Mouse (Mus musculus): ENCODE data around the gene Acot6. TPM values are rescaled to one million over a fixed set of nuclear protein-coding genes. Genes with fewer than 3 reads are reported as not detected.

Acot6 gene
- polyA plus RNA-seq, 1 experiment from 2014 or later, result 1.2 TPM

DNA sequence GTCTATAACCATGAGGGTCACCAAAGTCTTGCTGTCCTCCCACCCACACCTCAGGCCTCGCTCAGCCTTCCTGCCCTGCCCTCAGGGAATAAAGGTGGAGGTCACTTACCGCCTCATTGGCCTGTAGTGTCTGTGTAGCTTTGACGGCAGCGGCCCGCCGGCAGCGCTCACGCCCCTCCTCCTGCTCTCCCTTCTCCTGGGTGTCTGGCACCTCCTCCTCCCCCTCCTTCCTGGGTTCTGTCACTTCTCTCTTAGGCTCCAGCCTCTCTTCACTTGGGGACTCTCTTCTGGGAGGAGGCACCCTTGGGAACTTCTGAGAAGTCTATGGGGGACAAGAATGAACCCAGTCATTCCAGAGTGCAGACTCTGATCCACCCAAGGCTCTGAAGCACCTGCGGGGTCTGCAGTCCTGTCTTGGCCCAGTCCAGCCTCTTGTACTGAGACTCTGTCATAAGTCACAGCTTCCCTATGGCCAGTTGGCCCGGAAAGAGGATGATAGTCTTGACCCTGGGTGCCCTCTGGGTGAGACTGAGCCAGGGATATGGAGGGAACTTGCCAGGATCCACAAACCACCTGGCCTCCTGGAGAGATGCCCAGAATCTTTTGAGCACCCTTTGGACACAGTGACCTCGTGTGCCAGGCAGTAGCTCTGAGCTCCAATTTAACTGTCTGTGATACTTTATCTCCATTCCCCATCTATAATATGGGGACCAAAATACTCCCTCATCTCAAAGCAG is 54.5 kb downstream of the Acot6 start:
- ATAC-seq (ENCODE audit: insufficient number of reproducible peaks, insufficient read depth, low FRiP score, low TSS enrichment), result no peak
- Histone ChIP-seq H3K36me3 (peaks cover 78% of the 10 kb centered on the region), H3K9ac (no peak overlapping the region), H3K4me3 (no peak overlapping the region), H3K4me1 (no peaks in the 10 kb centered on the region), H3K4me2 (replicated peaks) (no peak overlapping the region), H3K27ac (no peak overlapping the region), H3K9me3 (no peaks in the 10 kb centered on the region), H3K27me3 (no peaks in the 10 kb centered on the region)
- 86% methylated on average over 11 of the region's 11 CpGs for WGBS

DNA sequence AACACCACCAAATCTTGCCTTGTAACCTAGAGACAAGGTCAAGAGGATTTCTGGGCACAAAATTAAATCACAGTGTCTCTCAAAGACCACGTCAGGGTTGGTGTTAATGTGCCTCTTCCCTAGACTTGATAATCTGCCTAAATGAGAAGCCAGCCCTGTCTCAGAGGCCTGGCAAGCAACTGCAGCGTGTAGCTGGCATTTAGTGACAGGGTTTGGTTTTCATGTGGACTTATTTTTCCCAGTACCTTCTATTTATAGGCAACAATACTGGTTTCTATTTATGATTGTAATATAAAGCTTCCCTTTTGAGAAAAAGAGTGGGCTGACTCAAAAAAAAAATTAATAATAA is 55.0 kb downstream of the Acot6 start:
- Histone ChIP-seq H3K27ac (no peak overlapping the region), H3K9me3 (no peaks in the 10 kb centered on the region), H3K27me3 (no peaks in the 10 kb centered on the region), H3K4me1 (no peaks in the 10 kb centered on the region), H3K4me3 (no peak overlapping the region), H3K4me2 (replicated peaks) (no peak overlapping the region), H3K36me3 (peaks cover 83% of the 10 kb centered on the region), H3K9ac (no peak overlapping the region)
- no peak for ATAC-seq (ENCODE audit: insufficient number of reproducible peaks, insufficient read depth, low FRiP score, low TSS enrichment)
- 82% methylated on average over 2 of the region's 2 CpGs for WGBS

DNA sequence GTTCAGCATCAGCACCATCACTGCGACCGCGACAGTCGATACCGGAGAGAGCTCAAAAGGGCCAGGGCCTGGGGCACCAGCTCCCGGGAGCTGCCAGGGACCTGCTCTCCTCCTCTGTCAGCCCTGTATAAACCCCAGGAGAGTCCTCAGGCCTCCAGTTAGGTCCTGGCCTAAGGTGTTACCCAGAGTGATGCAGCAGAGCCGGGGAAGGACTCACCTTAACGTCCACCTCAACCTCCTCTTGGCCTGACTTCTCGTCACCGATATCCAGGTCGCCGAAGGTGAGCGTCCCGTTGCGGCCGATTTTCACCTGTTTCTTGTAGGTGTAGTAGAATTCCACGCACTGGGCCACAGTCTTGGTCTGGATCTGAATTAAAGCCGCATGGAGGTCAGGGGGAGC is 55.8 kb downstream of the Acot6 start:
- Histone ChIP-seq H3K9me3 (no peaks in the 10 kb centered on the region), H3K27me3 (no peaks in the 10 kb centered on the region), H3K4me1 (no peaks in the 10 kb centered on the region), H3K4me3 (no peak overlapping the region), H3K9ac (no peak overlapping the region), H3K27ac (no peak overlapping the region), H3K36me3 (peaks cover 84% of the 10 kb centered on the region), H3K4me2 (replicated peaks) (no peak overlapping the region)
- WGBS, result 91% methylated on average over 18 of the region's 18 CpGs
- no peak for ATAC-seq (ENCODE audit: insufficient number of reproducible peaks, insufficient read depth, low FRiP score, low TSS enrichment)

DNA sequence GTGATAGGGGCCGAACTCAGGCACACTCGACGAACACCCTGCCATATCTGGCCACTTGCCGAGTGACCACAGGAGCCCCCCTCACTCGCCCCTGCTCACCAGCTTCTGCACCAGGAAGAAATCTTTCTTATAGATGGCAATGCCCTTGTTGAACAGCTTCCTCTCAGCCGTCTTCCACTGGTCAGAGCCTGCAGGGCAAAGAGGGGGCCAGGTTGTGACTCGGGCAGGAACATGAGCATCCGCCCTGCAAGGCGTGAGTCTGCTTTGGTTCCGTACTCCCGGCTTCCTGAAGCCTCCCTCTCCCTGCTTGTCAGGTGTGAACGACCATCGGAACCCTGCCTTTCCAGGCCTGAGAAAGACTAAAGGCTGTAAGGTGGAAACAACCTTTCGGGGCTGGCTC is 57.7 kb downstream of the Acot6 start:
- Histone ChIP-seq H3K4me2 (replicated peaks) (no peak overlapping the region), H3K4me3 (no peak overlapping the region), H3K4me1 (no peaks in the 10 kb centered on the region), H3K27me3 (no peaks in the 10 kb centered on the region), H3K36me3 (peaks cover 76% of the 10 kb centered on the region), H3K27ac (no peak overlapping the region), H3K9me3 (no peaks in the 10 kb centered on the region), H3K9ac (no peak overlapping the region)
- WGBS, result 92% methylated on average over 14 of the region's 14 CpGs
- ATAC-seq (ENCODE audit: insufficient number of reproducible peaks, insufficient read depth, low FRiP score, low TSS enrichment), result no peak

DNA sequence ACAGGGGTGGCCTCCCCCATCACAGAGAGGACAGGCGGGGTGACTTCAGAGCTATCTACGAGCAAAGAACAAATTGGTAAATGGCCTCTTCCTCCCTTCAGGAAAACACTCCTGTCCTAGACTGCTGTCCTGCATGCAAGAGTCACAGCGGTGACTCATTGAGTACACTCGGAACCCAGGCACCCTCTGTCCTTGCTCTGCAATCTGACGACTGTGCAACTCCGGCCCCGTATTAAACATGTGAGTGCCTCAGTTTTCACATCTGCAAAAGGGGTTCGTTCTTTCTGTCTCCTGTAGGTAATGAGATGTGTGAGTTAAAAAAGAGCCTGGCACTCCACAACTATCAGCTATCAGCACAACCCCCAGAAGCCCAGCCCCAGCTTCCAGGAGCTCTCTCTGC is 60.0 kb downstream of the Acot6 start:
- Histone ChIP-seq H3K4me2 (replicated peaks) (no peak overlapping the region), H3K4me3 (no peak overlapping the region), H3K36me3 (peaks cover 64% of the 10 kb centered on the region), H3K27me3 (no peaks in the 10 kb centered on the region), H3K9me3 (no peaks in the 10 kb centered on the region), H3K4me1 (peaks cover 5% of the 10 kb centered on the region), H3K27ac (no peak overlapping the region), H3K9ac (no peak overlapping the region)
- 95% methylated on average over 8 of the region's 8 CpGs for WGBS
- no peak for ATAC-seq (ENCODE audit: insufficient number of reproducible peaks, insufficient read depth, low FRiP score, low TSS enrichment)

Other genes with a start within 250 kb of the Acot6 start
- 38.7 and 40.2 TPM in 2 replicates for gene Numb, start 178.7 kb upstream of the Acot6 start, polyA plus RNA-seq (2016; fragmentation: Nextera tagmentation; extraction: Ambion mirVana)
- gene Riox1, start 150.0 kb upstream of the Acot6 start, polyA plus RNA-seq (2016; fragmentation: Nextera tagmentation; extraction: Ambion mirVana), result 19.6 and 22.6 TPM in 2 replicates
- gene Heatr4, start 115.8 kb upstream of the Acot6 start, polyA plus RNA-seq (2016; fragmentation: Nextera tagmentation; extraction: Ambion mirVana), result not detected in 2 replicates
- 19.3 and 20.8 TPM in 2 replicates for gene Acot2, start 112.8 kb upstream of the Acot6 start, polyA plus RNA-seq (2016; fragmentation: Nextera tagmentation; extraction: Ambion mirVana)
- 37.2 and 39.7 TPM in 2 replicates for gene Acot1, start 91.2 kb upstream of the Acot6 start, polyA plus RNA-seq (2016; fragmentation: Nextera tagmentation; extraction: Ambion mirVana)
- gene Acot4, start 62.3 kb upstream of the Acot6 start, polyA plus RNA-seq (2016; fragmentation: Nextera tagmentation; extraction: Ambion mirVana), result 0.36 and 0.75 TPM in 2 replicates
- gene Gm49366, start 61.7 kb upstream of the Acot6 start, polyA plus RNA-seq (2016; fragmentation: Nextera tagmentation; extraction: Ambion mirVana), result not detected in 2 replicates
- gene Acot3, start 48.5 kb upstream of the Acot6 start, polyA plus RNA-seq (2016; fragmentation: Nextera tagmentation; extraction: Ambion mirVana), result 0.38 and 0.49 TPM in 2 replicates
- not detected in 2 replicates for gene Acot5, start 31.3 kb upstream of the Acot6 start, polyA plus RNA-seq (2016; fragmentation: Nextera tagmentation; extraction: Ambion mirVana)
- 7.5 and 8.8 TPM in 2 replicates for gene Dnal1, start 13.7 kb downstream of the Acot6 start, polyA plus RNA-seq (2016; fragmentation: Nextera tagmentation; extraction: Ambion mirVana)
- gene Pnma1, start 47.8 kb downstream of the Acot6 start, polyA plus RNA-seq (2016; fragmentation: Nextera tagmentation; extraction: Ambion mirVana), result 1.4 and 1.5 TPM in 2 replicates
- gene Elmsan1, start 118.2 kb downstream of the Acot6 start, polyA plus RNA-seq (2016; fragmentation: Nextera tagmentation; extraction: Ambion mirVana), result 7.9 and 9.0 TPM in 2 replicates
- 12.5 and 13.0 TPM in 2 replicates for gene Ptgr2, start 184.6 kb downstream of the Acot6 start, polyA plus RNA-seq (2016; fragmentation: Nextera tagmentation; extraction: Ambion mirVana)
- gene Zfp410, start 216.2 kb downstream of the Acot6 start, polyA plus RNA-seq (2016; fragmentation: Nextera tagmentation; extraction: Ambion mirVana), result 97.4 and 100 TPM in 2 replicates